Mouse (Mus musculus): ENCODE measurements at regions not wholly inside any gene's neighbourhood (a gene's known extent, or its start where the extent isn't known, plus 50 kb on each side); places are given as distances from the start of the nearest gene placed in this dataset.

- no peaks in the 10 kb centered on the region for H3K4me1 ChIP-seq
- H3K27me3 ChIP-seq (replicated peaks) = no peaks in the 10 kb centered on the region
- no peak overlapping the region for H3K4me2 ChIP-seq
- H3K9ac ChIP-seq = no peak overlapping the region
- H3K4me3 ChIP-seq = no peak overlapping the region
- no peaks in the 10 kb centered on the region for H3K9me3 ChIP-seq (replicated peaks)
- no peaks in the 10 kb centered on the region for H3K36me3 ChIP-seq
- no peak overlapping the region for H3K27ac ChIP-seq
- no peak for ATAC-seq
- WGBS (ENCODE audit: insufficient replicate concordance) = 22% methylated on average over 13 of the region's 13 CpGs
Measured at GRCm38 (mm10) chr4:131100796-131101156, 156.6 kb downstream of the Matn1 start.

GRCm38 (mm10) chr4:131102163-131102562, 158.0 kb downstream of the Matn1 start:
- no peaks in the 10 kb centered on the region for H3K36me3 ChIP-seq
- no peak for ATAC-seq
- no peaks in the 10 kb centered on the region for H3K27me3 ChIP-seq (replicated peaks)
- H3K4me3 ChIP-seq = no peak overlapping the region
- H3K4me1 ChIP-seq = no peaks in the 10 kb centered on the region
- H3K9me3 ChIP-seq (replicated peaks) = no peaks in the 10 kb centered on the region
- WGBS (ENCODE audit: insufficient replicate concordance) = 60% methylated on average over 4 of the region's 4 CpGs
- no peak overlapping the region for H3K27ac ChIP-seq
- no peak overlapping the region for H3K9ac ChIP-seq
- H3K4me2 ChIP-seq = no peak overlapping the region

- Histone ChIP-seq H3K4me3 (no peak overlapping the region), H3K4me2 (no peak overlapping the region), H3K9me3 (replicated peaks) (no peaks in the 10 kb centered on the region), H3K27ac (no peak overlapping the region), H3K36me3 (no peaks in the 10 kb centered on the region), H3K27me3 (replicated peaks) (0 out of 2 replicates have a peak, but pooled peaks cover 4% of the 10 kb centered on the region), H3K9ac (no peak overlapping the region), H3K4me1 (no peaks in the 10 kb centered on the region)
- no peak for ATAC-seq
- 69% methylated on average over 13 of the region's 13 CpGs for WGBS (ENCODE audit: insufficient replicate concordance)
Measured at GRCm38 (mm10) chr4:131107127-131107857, 163.1 kb downstream of the Matn1 start.

- 48% methylated on average over 6 of the region's 6 CpGs for WGBS (ENCODE audit: insufficient replicate concordance)
Measured at GRCm38 (mm10) chr4:131112536-131112935, 168.4 kb downstream of the Matn1 start.

GRCm38 (mm10) chr4:131113727-131114303, 169.6 kb downstream of the Matn1 start:
- H3K4me3 ChIP-seq = no peak overlapping the region
- no peaks in the 10 kb centered on the region for H3K9me3 ChIP-seq (replicated peaks)
- H3K27me3 ChIP-seq (replicated peaks) = 0 out of 2 replicates have a peak, but pooled peaks cover 8% of the 10 kb centered on the region
- H3K4me1 ChIP-seq = no peaks in the 10 kb centered on the region
- H3K27ac ChIP-seq = no peak overlapping the region
- H3K36me3 ChIP-seq = no peaks in the 10 kb centered on the region
- no peak overlapping the region for H3K4me2 ChIP-seq
- ATAC-seq = no peak
- no peak overlapping the region for H3K9ac ChIP-seq
- WGBS (ENCODE audit: insufficient replicate concordance) = 40% methylated on average over 10 of the region's 10 CpGs

More at GRCm38 (mm10) chr4:131112536-131112935, 168.4 kb downstream of the Matn1 start:
- no peak overlapping the region for H3K27ac ChIP-seq
- no peak overlapping the region for H3K4me2 ChIP-seq
- ATAC-seq = no peak
- H3K36me3 ChIP-seq = no peaks in the 10 kb centered on the region
- H3K27me3 ChIP-seq (replicated peaks) = 0 out of 2 replicates have a peak, but pooled peaks cover 8% of the 10 kb centered on the region
- no peak overlapping the region for H3K9ac ChIP-seq
- no peak overlapping the region for H3K4me3 ChIP-seq
- H3K9me3 ChIP-seq (replicated peaks) = no peaks in the 10 kb centered on the region
- no peaks in the 10 kb centered on the region for H3K4me1 ChIP-seq

- ATAC-seq = no peak
Measured at GRCm38 (mm10) chr4:131115247-131115646, 171.1 kb downstream of the Matn1 start.

GRCm38 (mm10) chr4:131118586-131118985, 174.4 kb downstream of the Matn1 start:
- H3K4me2 ChIP-seq = no peak overlapping the region
- H3K27ac ChIP-seq = no peak overlapping the region

More at GRCm38 (mm10) chr4:131115247-131115646, 171.1 kb downstream of the Matn1 start:
- H3K36me3 ChIP-seq = no peaks in the 10 kb centered on the region
- no peaks in the 10 kb centered on the region for H3K4me1 ChIP-seq
- H3K27me3 ChIP-seq (replicated peaks) = 0 out of 2 replicates have a peak, but pooled peaks cover 4% of the 10 kb centered on the region
- H3K4me2 ChIP-seq = no peak overlapping the region
- H3K4me3 ChIP-seq = no peak overlapping the region
- H3K9ac ChIP-seq = no peak overlapping the region
- 5% methylated on average over 5 of the region's 5 CpGs for WGBS (ENCODE audit: insufficient replicate concordance)
- no peaks in the 10 kb centered on the region for H3K9me3 ChIP-seq (replicated peaks)
- no peak overlapping the region for H3K27ac ChIP-seq

GRCm38 (mm10) chr4:131119621-131120020, 175.4 kb downstream of the Matn1 start:
- no peak overlapping the region for H3K9ac ChIP-seq
- no peaks in the 10 kb centered on the region for H3K36me3 ChIP-seq
- no peaks in the 10 kb centered on the region for H3K4me1 ChIP-seq
- no peaks in the 10 kb centered on the region for H3K27me3 ChIP-seq (replicated peaks)
- no peaks in the 10 kb centered on the region for H3K9me3 ChIP-seq (replicated peaks)
- H3K27ac ChIP-seq = no peak overlapping the region
- ATAC-seq = no peak
- no peak overlapping the region for H3K4me3 ChIP-seq
- H3K4me2 ChIP-seq = no peak overlapping the region
- WGBS (ENCODE audit: insufficient replicate concordance) = 67% methylated on average over 2 of the region's 2 CpGs

More at GRCm38 (mm10) chr4:131118586-131118985, 174.4 kb downstream of the Matn1 start:
- H3K27me3 ChIP-seq (replicated peaks) = 0 out of 2 replicates have a peak, but pooled peaks cover 4% of the 10 kb centered on the region
- H3K9me3 ChIP-seq (replicated peaks) = no peaks in the 10 kb centered on the region
- H3K36me3 ChIP-seq = no peaks in the 10 kb centered on the region
- no peak for ATAC-seq
- no peaks in the 10 kb centered on the region for H3K4me1 ChIP-seq
- no peak overlapping the region for H3K4me3 ChIP-seq
- 67% methylated on average over 4 of the region's 4 CpGs for WGBS (ENCODE audit: insufficient replicate concordance)
- no peak overlapping the region for H3K9ac ChIP-seq

GRCm38 (mm10) chr4:131120680-131121079, 176.5 kb downstream of the Matn1 start:
- H3K4me1 ChIP-seq = no peaks in the 10 kb centered on the region
- no peak overlapping the region for H3K4me3 ChIP-seq
- no peak overlapping the region for H3K9ac ChIP-seq
- no peaks in the 10 kb centered on the region for H3K9me3 ChIP-seq (replicated peaks)
- 78% methylated on average over 5 of the region's 5 CpGs for WGBS (ENCODE audit: insufficient replicate concordance)
- no peak overlapping the region for H3K4me2 ChIP-seq
- no peaks in the 10 kb centered on the region; the same call in 1 of the 2 replicates for H3K27me3 ChIP-seq (replicated peaks)
- no peaks in the 10 kb centered on the region for H3K36me3 ChIP-seq
- no peak for ATAC-seq
- H3K27ac ChIP-seq = no peak overlapping the region

- Histone ChIP-seq H3K4me3 (no peak overlapping the region), H3K27ac (no peak overlapping the region), H3K36me3 (no peaks in the 10 kb centered on the region), H3K4me2 (no peak overlapping the region), H3K9ac (no peak overlapping the region), H3K9me3 (replicated peaks) (no peaks in the 10 kb centered on the region), H3K27me3 (replicated peaks) (no peaks in the 10 kb centered on the region; the same call in 1 of the 2 replicates), H3K4me1 (no peaks in the 10 kb centered on the region)
- 38% methylated on average over 7 of the region's 7 CpGs for whole genome bisulfite sequencing (ENCODE audit: insufficient replicate concordance)
- ATAC-seq = no peak
Measured at GRCm38 (mm10) chr4:131125975-131126374, 181.8 kb downstream of the Matn1 start.

GRCm38 (mm10) chr4:131126901-131127300, 182.7 kb downstream of the Matn1 start:
- H3K4me3 ChIP-seq = no peak overlapping the region
- no peak overlapping the region for H3K4me2 ChIP-seq
- no peaks in the 10 kb centered on the region; the same call in 1 of the 2 replicates for H3K27me3 ChIP-seq (replicated peaks)
- ATAC-seq = no peak
- H3K9ac ChIP-seq = no peak overlapping the region
- H3K9me3 ChIP-seq (replicated peaks) = no peaks in the 10 kb centered on the region
- no peak overlapping the region for H3K27ac ChIP-seq
- no peaks in the 10 kb centered on the region for H3K36me3 ChIP-seq
- no peaks in the 10 kb centered on the region for H3K4me1 ChIP-seq
- WGBS (ENCODE audit: insufficient replicate concordance) = 48% methylated on average over 6 of the region's 6 CpGs

GRCm38 (mm10) chr4:131128646-131129045, 184.5 kb downstream of the Matn1 start:
- H3K36me3 ChIP-seq = no peaks in the 10 kb centered on the region
- no peak overlapping the region for H3K4me2 ChIP-seq
- no peaks in the 10 kb centered on the region for H3K4me1 ChIP-seq
- H3K9ac ChIP-seq = no peak overlapping the region
- H3K9me3 ChIP-seq (replicated peaks) = no peaks in the 10 kb centered on the region
- no peaks in the 10 kb centered on the region; the same call in 1 of the 2 replicates for H3K27me3 ChIP-seq (replicated peaks)
- H3K4me3 ChIP-seq = no peak overlapping the region
- no peak for ATAC-seq
- 44% methylated on average over 3 of the region's 3 CpGs for WGBS (ENCODE audit: insufficient replicate concordance)
- H3K27ac ChIP-seq = no peak overlapping the region
